Mouse (Mus musculus): Measurements from ENCODE around the gene A430078G23Rik.

Gene A430078G23Rik

GRCm38 (mm10) chr8:3411085-3411484 lies 57.9 kb downstream of the A430078G23Rik start:
- no peak for DNase-seq (ENCODE audit: low read depth, low spot score)

- no peak for DNase-seq (ENCODE audit: low read depth, low spot score)
Measured at GRCm38 (mm10) chr8:3411901-3412301, 58.7 kb downstream of the A430078G23Rik start.

- DNase-seq (ENCODE audit: low read depth, low spot score) = no peak
Measured at GRCm38 (mm10) chr8:3412816-3413215, 59.6 kb downstream of the A430078G23Rik start.

DNA sequence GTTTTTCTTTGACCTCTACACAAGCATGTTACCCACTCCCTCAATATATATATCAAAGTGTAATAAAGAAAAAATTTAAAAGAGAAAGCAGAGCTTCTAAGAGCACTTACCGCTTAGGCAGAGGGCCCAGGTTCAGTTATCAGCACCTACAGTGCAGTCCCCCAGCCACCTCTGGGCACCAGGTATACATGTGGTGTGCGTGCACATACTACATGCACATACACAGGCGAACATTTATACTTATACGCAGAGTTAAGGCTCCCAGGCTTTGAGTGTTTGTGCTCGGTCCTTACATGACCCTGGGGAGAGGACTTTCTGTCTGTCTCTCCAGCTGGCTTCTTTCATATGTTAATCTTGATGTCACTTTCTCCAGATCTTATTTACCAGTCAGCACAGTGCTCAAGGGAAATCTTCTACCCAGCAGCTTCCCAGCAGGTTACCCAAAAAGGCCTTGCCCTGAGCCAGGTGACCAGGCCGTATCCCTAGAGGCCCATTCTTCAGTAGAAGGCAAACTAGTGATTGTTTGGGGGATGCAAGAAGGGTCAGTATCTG lies 61.5 kb downstream of the A430078G23Rik start:
- DNase-seq (ENCODE audit: low read depth, low spot score) = no peak

GRCm38 (mm10) chr8:3415259-3415658 lies 62.0 kb downstream of the A430078G23Rik start:
- no peak for DNase-seq (ENCODE audit: low read depth, low spot score)

DNA sequence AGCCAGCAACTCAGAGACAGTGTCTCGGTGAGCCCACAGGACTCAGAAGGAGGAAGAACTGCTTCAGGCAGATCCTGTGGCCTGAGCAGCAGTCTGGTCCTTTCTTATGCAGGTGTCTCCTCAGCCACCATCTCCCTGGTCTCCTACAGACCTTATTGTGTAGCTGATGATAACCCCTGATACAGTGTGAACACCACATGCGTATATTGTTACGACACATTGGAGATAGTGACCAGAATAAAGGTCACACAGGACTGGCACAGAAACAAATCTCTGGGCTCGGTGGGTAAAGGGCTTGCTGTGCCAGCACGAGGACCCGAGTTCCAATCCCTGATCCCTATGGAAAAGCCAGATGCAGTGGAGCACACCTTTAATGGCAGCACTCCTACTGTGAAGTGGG lies 62.4 kb downstream of the A430078G23Rik start:
- no peak for DNase-seq (ENCODE audit: low read depth, low spot score)

- DNase-seq (ENCODE audit: low read depth, low spot score) = no peak
Measured at GRCm38 (mm10) chr8:3416846-3417245, 63.6 kb downstream of the A430078G23Rik start.

- DNase-seq (ENCODE audit: low read depth, low spot score) = no peak
Measured at GRCm38 (mm10) chr8:3417455-3417854, 64.2 kb downstream of the A430078G23Rik start.

- DNase-seq (ENCODE audit: low read depth, low spot score) = no peak
Measured at GRCm38 (mm10) chr8:3418101-3418500, 64.9 kb downstream of the A430078G23Rik start.

DNA sequence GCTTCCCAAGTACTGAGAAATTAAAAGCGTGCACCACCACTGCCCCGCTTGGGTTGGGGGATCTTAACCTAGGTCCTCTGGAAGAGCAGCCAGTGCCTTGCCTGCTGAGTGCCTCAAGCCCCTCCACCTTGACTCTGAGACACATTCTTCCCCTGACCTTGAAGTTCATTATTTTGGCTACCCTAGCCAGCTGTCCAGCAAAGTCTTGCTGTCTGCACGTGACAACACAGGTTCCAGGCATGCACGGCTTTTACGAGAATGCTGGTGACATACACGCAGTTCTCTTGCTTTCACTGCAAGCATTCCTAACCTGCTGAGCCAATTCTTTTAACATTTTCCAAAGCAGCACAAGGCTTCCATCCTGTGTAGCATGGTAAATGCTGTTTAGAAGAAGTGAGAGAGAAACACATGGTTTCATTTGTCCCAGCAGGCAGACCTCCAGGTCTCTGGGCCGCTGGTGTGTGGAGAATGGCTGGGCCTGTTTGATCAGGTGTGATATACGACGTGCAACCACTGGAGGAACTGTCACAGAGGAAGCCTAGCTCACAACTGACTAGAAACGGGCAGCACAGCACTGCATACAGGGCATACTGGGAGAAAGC lies 67.0 kb downstream of the A430078G23Rik start:
- DNase-seq (ENCODE audit: low read depth, low spot score) = no peak

DNA sequence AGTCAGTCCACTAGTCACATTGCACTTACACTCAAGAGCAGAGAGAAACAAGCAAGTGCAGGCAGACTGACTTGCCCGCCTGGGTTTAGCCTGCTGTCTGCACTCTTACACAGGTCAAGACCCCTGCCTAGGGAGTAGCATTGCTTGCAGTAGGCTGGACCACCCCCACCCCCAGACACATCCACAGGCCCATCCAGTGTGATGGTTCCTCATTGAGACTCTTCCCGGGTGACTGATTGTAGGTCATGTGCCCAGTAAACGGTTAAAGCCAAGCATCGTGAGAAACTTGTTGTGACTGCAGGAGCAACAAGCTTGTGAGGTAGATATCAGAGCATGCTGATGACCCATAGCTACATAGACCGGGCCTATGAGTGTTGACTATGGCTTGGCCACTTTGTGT lies 68.3 kb downstream of the A430078G23Rik start:
- no peak for DNase-seq (ENCODE audit: low read depth, low spot score)

- DNase-seq (ENCODE audit: low read depth, low spot score) = no peak
Measured at GRCm38 (mm10) chr8:3425217-3425616, 72.0 kb downstream of the A430078G23Rik start.

DNA sequence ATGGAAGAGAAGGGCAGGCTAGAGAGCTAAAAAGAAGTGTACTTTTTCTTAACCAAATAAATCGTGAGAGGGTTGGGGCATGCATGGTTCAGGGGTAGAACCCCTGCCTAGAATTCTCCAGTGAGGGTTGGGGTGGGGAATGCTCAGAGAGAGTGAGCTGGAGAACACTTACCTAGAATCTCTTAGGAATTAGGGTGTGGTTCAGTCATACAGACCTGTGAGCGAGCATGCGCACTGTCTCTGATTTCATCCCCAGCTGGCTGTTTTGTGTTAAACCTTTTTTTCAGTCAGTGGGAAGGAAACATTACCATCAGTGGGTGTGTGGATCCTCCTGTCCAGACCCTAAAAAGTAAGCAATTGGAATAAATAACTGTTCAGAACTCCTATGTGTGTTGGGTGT lies 73.0 kb downstream of the A430078G23Rik start:
- no peak for DNase-seq (ENCODE audit: low read depth, low spot score)

DNA sequence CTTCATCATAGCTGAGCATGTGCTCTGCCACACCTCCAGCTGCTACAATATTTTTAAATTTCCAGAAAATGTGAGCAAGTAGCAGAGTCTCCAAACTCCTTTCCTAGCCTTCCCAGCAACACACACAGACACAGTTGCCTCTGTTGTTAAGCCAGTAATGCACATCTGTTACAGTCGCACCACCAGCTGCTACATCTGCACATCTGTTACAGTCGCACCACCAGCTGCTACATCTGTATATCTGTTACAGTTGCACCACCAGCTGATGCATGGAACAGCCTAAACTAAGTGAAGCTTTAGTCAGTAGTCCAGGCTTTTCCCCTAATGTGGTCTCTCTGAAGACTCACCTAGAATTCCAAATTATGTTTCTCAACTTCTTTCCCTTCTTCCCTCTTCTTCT lies 75.2 kb downstream of the A430078G23Rik start:
- no peak for DNase-seq (ENCODE audit: low read depth, low spot score)

DNA sequence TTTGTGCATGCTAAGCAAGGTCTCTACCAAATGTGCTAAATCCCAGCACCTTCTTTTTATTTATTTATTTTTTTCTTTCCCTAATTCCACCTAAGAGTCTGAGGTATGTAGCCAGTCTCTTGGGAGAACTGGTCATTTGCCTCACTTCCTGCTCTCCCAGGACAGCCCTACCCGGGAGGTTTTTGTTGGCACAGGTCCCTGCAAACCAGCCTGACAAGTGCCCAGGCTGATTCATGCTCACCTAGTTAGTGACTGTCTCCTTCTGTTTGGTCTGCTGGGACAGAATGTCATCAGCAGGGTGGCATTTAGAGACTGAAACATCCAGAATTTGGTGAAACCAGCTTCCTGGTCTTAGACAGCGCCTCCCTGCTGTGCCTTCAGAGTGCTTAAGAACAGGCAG lies 76.8 kb downstream of the A430078G23Rik start:
- no peak for DNase-seq (ENCODE audit: low read depth, low spot score)

GRCm38 (mm10) chr8:3431113-3431512 lies 77.9 kb downstream of the A430078G23Rik start:
- DNase-seq (ENCODE audit: low read depth, low spot score) = no peak

GRCm38 (mm10) chr8:3436492-3436891 lies 83.3 kb downstream of the A430078G23Rik start:
- no peak for DNase-seq (ENCODE audit: low read depth, low spot score)

- peak; percentile 30 for DNase-seq (ENCODE audit: low read depth, low spot score)
Measured at GRCm38 (mm10) chr8:3439510-3439909, 86.3 kb downstream of the A430078G23Rik start.
